ENCODE assay signal across 8 mouse cellular contexts in the genomic region with DNA sequence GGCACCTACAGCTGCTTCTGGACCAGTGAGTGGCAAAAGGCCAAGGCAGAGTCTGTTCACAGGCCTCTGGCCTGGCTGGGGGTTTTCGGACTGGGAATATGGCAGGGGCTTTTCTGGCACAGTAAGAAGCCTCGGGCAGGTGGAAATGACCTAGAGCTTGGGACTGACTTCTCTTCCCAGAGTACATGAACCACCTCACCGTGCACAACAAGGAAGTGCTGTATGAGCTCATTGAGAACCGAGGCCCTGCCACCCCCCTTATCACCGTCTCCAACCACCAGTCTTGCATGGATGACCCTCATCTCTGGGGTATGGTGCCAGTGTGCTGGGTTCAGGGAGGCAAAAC. TPM values are rescaled to one million over a fixed set of nuclear protein-coding genes. Genes with fewer than 3 reads are reported as not detected.
DNase-seq lines count a peak whose midpoint lies in the region; ATAC-seq and TF ChIP-seq lines count a peak whose summit lies in the region.

No protein-coding gene starts in this region.

- peak overlapping the region; percentile 51 to 54 for H3K4me3 ChIP-seq in heart, embryonic 14.5 days (ENCODE audit: control insufficient read depth in 1 of 2, insufficient read depth in 1 of 2, low read depth in 1 of 2, low read length in 2 of 2)
- peak overlapping the region; percentile 76 for H3K4me3 ChIP-seq in G1E (ENCODE audit: low read depth, low read length)
- H3K4me3 ChIP-seq in forebrain, postnatal 0 days (ENCODE audit: low read depth, low read length): peak overlapping the region; percentile 52
- H3K4me3 ChIP-seq in liver, postnatal 0 days (ENCODE audit: low read depth, low read length): peak overlapping the region; percentile 62

- H3K27ac ChIP-seq in heart, embryonic 14.5 days (replicated peaks in 1 of 2; ENCODE audit: control insufficient read depth in 1 of 2, insufficient read depth in 1 of 2, low read depth in 2 of 2, low read length in 2 of 2): peak overlapping the region; percentile 84 to 92
- peak overlapping the region; percentile 89 for H3K27ac ChIP-seq in forebrain, postnatal 0 days (ENCODE audit: low read depth, low read length)
- peak overlapping the region; percentile 91 for H3K27ac ChIP-seq in liver, postnatal 0 days (ENCODE audit: low read depth)

- H3K4me1 ChIP-seq in heart, embryonic 14.5 days (ENCODE audit: control insufficient read depth in 2 of 2, insufficient read depth in 2 of 2, low read length in 2 of 2): peaks cover 2 to 5% of the 10 kb centered on the region in 2 experiments; a peak in 3 of 4 replicates
- peaks cover 19% of the 10 kb centered on the region for H3K4me1 ChIP-seq in G1E (ENCODE audit: insufficient read depth, low read depth, low read length)
- no peaks in the 10 kb centered on the region for H3K4me1 ChIP-seq in forebrain, postnatal 0 days (ENCODE audit: insufficient read depth)
- peaks cover 8% of the 10 kb centered on the region; the same call in 1 of the 2 replicates for H3K4me1 ChIP-seq in liver, postnatal 0 days (ENCODE audit: insufficient read depth)

- no peak for DNase-seq in heart, adult 8-10 months (ENCODE audit: low spot score)
- no peak for DNase-seq in G1E (ENCODE audit: low spot score)
- no peak for DNase-seq in forebrain, postnatal 0 days
- DNase-seq in liver, postnatal 0 days: no peak
- DNase-seq in adrenal gland, adult 8-10 months: no peak
- no peak for DNase-seq in right cerebral cortex, postnatal 36 days (ENCODE audit: low spot score in 2 of 2)
- DNase-seq in frontal cortex, postnatal 25 days (ENCODE audit: low spot score in 2 of 2): no peak

- TF ChIP-seq CTCF in G1E (IDR thresholded peaks at IDR 0.05; ENCODE audit: low read depth, low read length): no peak
- TF ChIP-seq CTCF in forebrain, postnatal 0 days (IDR thresholded peaks at IDR 0.05; ENCODE audit: low read depth): no peak
- TF ChIP-seq CTCF in liver, postnatal 0 days (IDR thresholded peaks at IDR 0.05; ENCODE audit: low read depth): no peak

- peak overlapping the region; percentile 81 for H3K4me2 ChIP-seq in heart, embryonic 14.5 days (ENCODE audit: low read length)
- H3K4me2 ChIP-seq in forebrain, postnatal 0 days (ENCODE audit: low read depth): peak overlapping the region; percentile 62
- H3K4me2 ChIP-seq in liver, postnatal 0 days (ENCODE audit: low read depth, low read length): peak overlapping the region; percentile 76

- H3K9ac ChIP-seq in heart, embryonic 14.5 days (ENCODE audit: low read length): peak overlapping the region; percentile 78
- H3K9ac ChIP-seq in forebrain, postnatal 0 days: peak overlapping the region; percentile 75
- H3K9ac ChIP-seq in liver, postnatal 0 days (replicated peaks): peak overlapping the region; percentile 66

- no peaks in the 10 kb centered on the region for H3K27me3 ChIP-seq in heart, embryonic 14.5 days (ENCODE audit: control insufficient read depth, insufficient read depth, low read length)
- H3K27me3 ChIP-seq in G1E (ENCODE audit: insufficient read depth, low read length): no peaks in the 10 kb centered on the region
- H3K27me3 ChIP-seq in forebrain, postnatal 0 days (ENCODE audit: insufficient read depth, low read length): no peaks in the 10 kb centered on the region
- H3K27me3 ChIP-seq in liver, postnatal 0 days (ENCODE audit: insufficient read depth, low read length): no peaks in the 10 kb centered on the region

- H3K36me3 ChIP-seq in heart, embryonic 14.5 days (ENCODE audit: control insufficient read depth, insufficient read depth, low read length): peaks cover 11% of the 10 kb centered on the region
- H3K36me3 ChIP-seq in G1E (replicated peaks): peaks cover 33% of the 10 kb centered on the region
- no peaks in the 10 kb centered on the region for H3K36me3 ChIP-seq in forebrain, postnatal 0 days (ENCODE audit: insufficient read depth)
- no peaks in the 10 kb centered on the region for H3K36me3 ChIP-seq in liver, postnatal 0 days (replicated peaks; ENCODE audit: insufficient read depth, low read length)

- ATAC-seq in heart, embryonic 14.5 days (ENCODE audit: insufficient number of reproducible peaks, insufficient read depth, low FRiP score, low read depth): no peak
- no peak for ATAC-seq in G1E (ENCODE audit: extremely low read depth, insufficient number of reproducible peaks, low FRiP score, poor library complexity, severe bottlenecking)
- peak; percentile 25 for ATAC-seq in forebrain, postnatal 0 days
- ATAC-seq in liver, postnatal 0 days: peak; percentile 3; the same call in 1 of the 2 replicates

- H3K9me3 ChIP-seq in heart, embryonic 14.5 days (ENCODE audit: control insufficient read depth, low read length): no peaks in the 10 kb centered on the region
- H3K9me3 ChIP-seq in G1E (replicated peaks): no peaks in the 10 kb centered on the region
- no peaks in the 10 kb centered on the region for H3K9me3 ChIP-seq in forebrain, postnatal 0 days (ENCODE audit: low read length)
- no peaks in the 10 kb centered on the region for H3K9me3 ChIP-seq in liver, postnatal 0 days (ENCODE audit: low read length)

- 32% methylated on average over 5 of the region's 5 CpGs for WGBS in heart, embryonic 14.5 days
- 37% methylated on average over 5 of the region's 5 CpGs for WGBS in forebrain, postnatal 0 days
- WGBS in liver, postnatal 0 days (ENCODE audit: insufficient replicate concordance): 21% methylated on average over 5 of the region's 5 CpGs

- TF ChIP-seq EP300 in liver, postnatal 0 days (IDR thresholded peaks at IDR 0.05; ENCODE audit: low read depth): no peak

RNA-seq across cellular contexts. Expression of a gene that starts 0.9 kb away (rescaled TPM):
- polyA plus RNA-seq in heart, embryonic 14.5 days (2014; fragmentation: Nextera tagmentation; extraction: Ambion mirVana): 15.2 and 17.3 TPM in 2 replicates
- 10 to 100 TPM; 17.7 to 20.0 (median 18.3) TPM for total RNA-seq in heart, adult 8-10 months (2022)
- total RNA-seq in G1E (2014; fragmentation: Nextera tagmentation): 25.0 and 25.1 TPM in 2 replicates
- 45.4 and 48.7 TPM in 2 replicates for total RNA-seq in G1E (2017)
- polyA plus RNA-seq in G1E (2012): 0.23 and 0.34 TPM in 2 replicates
- 1.3 and 2.2 TPM in 2 replicates for total RNA-seq in forebrain, postnatal 0 days (2014; rRNA removed)
- polyA plus RNA-seq in forebrain, postnatal 0 days (2015; fragmentation: Nextera tagmentation; extraction: Ambion mirVana): 3.1 and 3.4 TPM in 2 replicates
- 10.0 and 10.8 TPM in 2 replicates for polyA plus RNA-seq in liver, postnatal 0 days (2015; fragmentation: Nextera tagmentation; extraction: Ambion mirVana)
- total RNA-seq in adrenal gland, adult 8-10 months (2022): 10 to 100 TPM; 16.3 to 28.6 (median 21.8) TPM

RNA-seq across cellular contexts. Expression of a gene that starts 1.4 kb away (rescaled TPM):
- polyA plus RNA-seq in heart, embryonic 14.5 days (2014; fragmentation: Nextera tagmentation; extraction: Ambion mirVana): 59.5 and 64.5 TPM in 2 replicates
- total RNA-seq in heart, adult 8-10 months (2022): 10 to 100 TPM; 47.1 to 63.2 (median 49.8) TPM
- 65.1 and 74.6 TPM in 2 replicates for total RNA-seq in G1E (2014; fragmentation: Nextera tagmentation)
- 31.4 and 43.4 TPM in 2 replicates for total RNA-seq in G1E (2017)
- polyA plus RNA-seq in G1E (2012): 27.9 and 29.8 TPM in 2 replicates
- total RNA-seq in forebrain, postnatal 0 days (2014; rRNA removed): 54.5 and 80.6 TPM in 2 replicates
- polyA plus RNA-seq in forebrain, postnatal 0 days (2015; fragmentation: Nextera tagmentation; extraction: Ambion mirVana): 45.7 and 58.1 TPM in 2 replicates
- polyA plus RNA-seq in liver, postnatal 0 days (2015; fragmentation: Nextera tagmentation; extraction: Ambion mirVana): 30.4 and 31.2 TPM in 2 replicates
- 100 to 1,000 TPM in 2 of 4 experiments, 10 to 100 TPM in 2; 82.9 to 124 (median 103) TPM for total RNA-seq in adrenal gland, adult 8-10 months (2022)

RNA-seq across cellular contexts. Expression of a gene that starts 12.5 kb away (rescaled TPM):
- polyA plus RNA-seq in heart, embryonic 14.5 days (2014; fragmentation: Nextera tagmentation; extraction: Ambion mirVana): 455 and 540 TPM in 2 replicates
- total RNA-seq in heart, adult 8-10 months (2022): 100 to 1,000 TPM; 121 to 325 (median 211) TPM
- total RNA-seq in G1E (2014; fragmentation: Nextera tagmentation) (3,507 and 3,613 TPM in 2 replicates), G1E (2017) (1,842 and 1,992 TPM in 2 replicates)
- 832 and 1,009 TPM in 2 replicates for polyA plus RNA-seq in G1E (2012)
- 2,018 and 2,171 TPM in 2 replicates for total RNA-seq in forebrain, postnatal 0 days (2014; rRNA removed)
- 467 and 512 TPM in 2 replicates for polyA plus RNA-seq in forebrain, postnatal 0 days (2015; fragmentation: Nextera tagmentation; extraction: Ambion mirVana)
- polyA plus RNA-seq in liver, postnatal 0 days (2015; fragmentation: Nextera tagmentation; extraction: Ambion mirVana): 438 and 471 TPM in 2 replicates
- total RNA-seq in adrenal gland, adult 8-10 months (2022): 100 to 1,000 TPM; 315 to 542 (median 416) TPM

RNA-seq across cellular contexts. Expression of a gene that starts 13.8 kb away (rescaled TPM):
- polyA plus RNA-seq in heart, embryonic 14.5 days (2014; fragmentation: Nextera tagmentation; extraction: Ambion mirVana): 110 and 118 TPM in 2 replicates
- 100 to 1,000 TPM; 130 to 144 (median 138) TPM for total RNA-seq in heart, adult 8-10 months (2022)
- total RNA-seq in G1E (2014; fragmentation: Nextera tagmentation) (129 and 137 TPM in 2 replicates), G1E (2017) (265 and 297 TPM in 2 replicates)
- polyA plus RNA-seq in G1E (2012): 10.4 and 11.2 TPM in 2 replicates
- 215 and 250 TPM in 2 replicates for total RNA-seq in forebrain, postnatal 0 days (2014; rRNA removed)
- 260 and 318 TPM in 2 replicates for polyA plus RNA-seq in forebrain, postnatal 0 days (2015; fragmentation: Nextera tagmentation; extraction: Ambion mirVana)
- 58.4 and 62.6 TPM in 2 replicates for polyA plus RNA-seq in liver, postnatal 0 days (2015; fragmentation: Nextera tagmentation; extraction: Ambion mirVana)
- 100 to 1,000 TPM; 246 to 263 (median 258) TPM for total RNA-seq in adrenal gland, adult 8-10 months (2022)

RNA-seq across cellular contexts. Expression of a gene that starts 21.7 kb away (rescaled TPM):
- polyA plus RNA-seq in heart, embryonic 14.5 days (2014; fragmentation: Nextera tagmentation; extraction: Ambion mirVana): 120 and 130 TPM in 2 replicates
- 10 to 100 TPM; 55.5 to 80.4 (median 71.0) TPM for total RNA-seq in heart, adult 8-10 months (2022)
- total RNA-seq in G1E (2014; fragmentation: Nextera tagmentation): 239 and 405 TPM in 2 replicates
- total RNA-seq in G1E (2017): 27.7 and 30.6 TPM in 2 replicates
- polyA plus RNA-seq in G1E (2012): 31.8 and 35.0 TPM in 2 replicates
- total RNA-seq in forebrain, postnatal 0 days (2014; rRNA removed): 457 and 498 TPM in 2 replicates
- polyA plus RNA-seq in forebrain, postnatal 0 days (2015; fragmentation: Nextera tagmentation; extraction: Ambion mirVana): 761 and 979 TPM in 2 replicates
- polyA plus RNA-seq in liver, postnatal 0 days (2015; fragmentation: Nextera tagmentation; extraction: Ambion mirVana): 27.6 and 35.8 TPM in 2 replicates
- total RNA-seq in adrenal gland, adult 8-10 months (2022): 100 to 1,000 TPM; 219 to 342 (median 266) TPM

Comparison
In these comparisons a context has a peak if more than half of its experiments do, and no peak if none do; other contexts are left out.
1. ATAC-seq: peak in forebrain, postnatal 0 days (single experiment) and liver, postnatal 0 days (single experiment); none in heart, embryonic 14.5 days (single experiment) and G1E (single experiment).
2. Peak in every context shown above with its lines, with median percentiles within 50 percentile points of each other: H3K27ac ChIP-seq, H3K4me2 ChIP-seq, H3K4me3 ChIP-seq and H3K9ac ChIP-seq.